Mouse (Mus musculus) urinary bladder, postnatal 25 days (tissue): ENCODE measurements around the gene Gle1.

ENCODE experiments used
- DNase-seq: peaks from one replicate; pipeline ENCODE4 v3.0.0; 2022; ENCODE audit warnings: low spot score

Gene Gle1

DNA sequence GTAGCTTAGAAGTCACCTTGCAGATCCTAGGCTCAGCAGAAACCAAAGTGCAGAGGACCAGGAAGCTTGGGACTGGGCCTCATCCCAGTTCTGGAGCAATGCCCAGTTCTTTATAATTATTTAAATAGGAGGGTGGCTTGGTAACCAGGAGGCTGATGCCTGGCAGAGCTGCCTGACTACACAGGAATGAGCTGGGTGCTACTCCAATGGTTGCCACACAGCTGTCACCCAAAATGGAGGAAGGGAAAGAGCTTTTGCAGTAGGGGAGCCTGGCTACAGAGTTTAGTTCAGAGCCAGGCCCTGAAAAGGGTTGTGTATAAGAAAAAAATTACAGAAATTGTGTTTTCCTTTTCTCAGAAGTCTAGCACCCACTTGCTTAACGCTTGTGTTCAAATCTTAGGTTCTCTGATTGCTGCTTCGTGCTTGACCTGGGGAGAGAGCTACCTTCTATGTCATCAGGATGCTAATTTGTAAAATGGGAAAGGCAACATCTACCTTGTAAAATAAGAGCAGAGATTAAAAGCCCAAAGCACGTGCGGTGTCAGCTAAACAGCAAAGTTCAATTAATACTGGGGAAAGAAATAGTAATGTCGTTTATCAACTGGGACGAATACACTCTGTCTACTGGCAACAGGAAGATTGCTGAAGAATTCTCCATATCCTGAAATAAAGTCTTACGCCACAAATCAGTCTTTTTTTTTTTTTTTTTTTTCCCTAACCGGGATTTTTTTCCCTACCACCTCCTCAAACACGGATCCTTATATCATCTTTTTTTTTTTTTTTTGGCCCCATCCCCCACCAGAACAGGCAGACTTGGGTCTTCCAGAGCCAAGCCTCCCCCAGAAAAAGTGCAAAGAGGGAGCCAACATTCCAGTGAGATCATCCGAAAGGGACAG, 29.4 kb downstream of the Gle1 start:
- peak; percentile 8 for DNase-seq

DNA sequence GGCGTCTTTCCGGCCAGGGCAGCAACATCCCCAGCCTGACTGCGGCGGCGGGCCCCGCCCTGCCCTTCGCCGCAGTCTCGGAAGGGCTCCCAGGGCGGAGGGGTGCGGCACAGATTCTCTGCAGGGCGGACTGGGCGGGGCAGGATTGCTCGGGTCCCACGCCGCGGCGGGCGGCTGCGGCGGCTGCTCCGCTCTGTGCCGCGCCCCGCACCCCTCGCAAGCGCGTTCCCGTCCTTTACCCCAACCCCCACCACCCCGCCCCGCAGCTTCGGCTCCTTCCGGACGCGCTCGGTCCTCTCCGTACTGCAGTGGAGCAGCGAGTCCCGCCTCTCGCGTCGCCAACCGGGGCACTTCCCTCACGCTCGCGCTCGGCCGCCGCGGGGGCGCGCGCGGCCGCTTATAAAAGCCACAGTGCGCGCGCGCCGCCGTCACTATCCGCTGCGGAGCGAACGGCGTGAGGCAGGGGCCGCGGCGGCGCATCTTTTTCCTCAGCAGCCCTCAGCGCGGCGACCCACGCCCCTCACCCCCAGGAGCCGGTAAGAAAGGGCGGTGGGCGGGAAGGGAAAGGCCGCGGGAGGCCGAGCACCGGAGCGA, 30.1 kb downstream of the Gle1 start, which contains the start of gene Sptan1:
Gene Sptan1, plus strand, starts transcription at position 311 of the 594 bp plus-strand sequence.
- peak; percentile 96 for DNase-seq

DNA sequence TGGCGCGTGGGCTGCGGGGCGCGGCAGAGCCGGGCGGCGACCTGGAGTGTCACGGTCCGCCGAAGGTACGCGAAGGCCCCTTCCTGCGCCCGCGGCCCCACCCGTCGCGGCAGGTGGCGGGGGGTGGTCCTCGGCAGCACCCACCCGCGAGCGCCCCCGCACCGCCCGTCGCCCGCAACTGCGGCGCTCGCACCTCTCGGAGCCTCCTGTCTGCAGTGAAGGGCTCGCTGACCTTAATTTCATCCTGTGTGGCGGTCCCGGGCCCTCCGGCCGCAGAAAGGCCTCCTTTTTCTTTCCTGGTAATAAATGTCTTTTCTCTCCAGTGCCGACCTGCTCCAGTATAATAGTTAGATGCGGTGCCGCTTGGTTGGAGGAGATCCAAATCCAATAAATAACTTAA, 30.7 kb downstream of the Gle1 start:
- DNase-seq = peak; percentile 22

DNA sequence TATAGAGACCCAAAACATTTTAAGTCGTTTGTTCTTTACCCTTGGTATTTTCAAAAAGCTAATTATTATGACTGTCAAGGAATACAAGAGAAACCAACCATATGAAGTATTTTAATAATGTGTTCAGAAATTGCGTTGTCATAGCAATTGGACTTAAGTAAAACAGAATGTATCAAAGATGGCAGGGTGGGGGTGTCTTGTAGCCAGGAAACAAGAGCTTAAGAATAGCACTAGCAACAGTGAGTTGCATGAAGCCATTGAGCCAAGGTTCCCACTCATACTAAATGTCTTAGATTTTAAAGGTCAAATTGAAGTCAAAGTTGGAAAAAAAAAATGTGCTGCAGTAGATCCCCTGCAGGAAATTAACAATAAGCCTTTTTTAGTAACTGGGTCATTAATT, 31.6 kb downstream of the Gle1 start:
- DNase-seq = no peak

DNA sequence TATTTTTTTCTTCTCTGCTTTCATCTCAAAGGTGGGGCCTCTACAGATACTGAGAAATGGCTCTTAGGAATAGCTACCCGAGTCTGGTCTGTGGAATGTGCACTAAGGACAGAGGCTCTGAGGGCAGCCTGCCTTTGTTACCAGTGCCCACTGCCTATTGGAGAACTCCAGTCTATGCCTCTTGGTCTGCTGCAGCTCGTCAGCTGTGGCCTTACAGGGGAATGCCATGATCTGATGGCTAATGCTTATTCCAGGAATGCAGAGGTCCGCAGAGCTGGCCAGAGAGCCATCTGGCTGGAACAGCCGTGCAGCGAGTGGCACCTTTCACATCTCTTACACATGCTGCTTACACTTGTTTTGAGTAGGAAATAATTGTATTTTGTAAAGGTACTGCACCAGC, 32.5 kb downstream of the Gle1 start:
- no peak for DNase-seq

DNA sequence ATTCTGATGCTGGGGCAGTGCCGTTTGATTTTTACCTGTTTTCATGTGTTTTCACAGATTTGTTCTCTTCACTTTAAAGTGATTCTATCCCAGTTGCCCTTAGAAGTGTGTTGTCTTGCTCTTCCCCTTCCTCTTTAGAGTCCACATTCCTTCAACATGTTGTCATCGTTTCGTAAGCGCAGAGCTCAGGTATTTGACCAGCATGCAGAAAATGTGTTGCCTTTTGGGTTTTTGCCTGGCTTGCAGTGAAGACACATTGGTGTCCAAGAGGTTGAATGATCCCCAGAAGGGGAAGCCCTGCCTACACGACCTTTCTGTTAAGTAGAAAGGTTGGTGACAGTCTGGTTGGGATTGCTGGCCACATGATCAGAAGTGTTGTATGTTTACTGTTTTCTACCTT, 33.4 kb downstream of the Gle1 start:
- DNase-seq = no peak

DNA sequence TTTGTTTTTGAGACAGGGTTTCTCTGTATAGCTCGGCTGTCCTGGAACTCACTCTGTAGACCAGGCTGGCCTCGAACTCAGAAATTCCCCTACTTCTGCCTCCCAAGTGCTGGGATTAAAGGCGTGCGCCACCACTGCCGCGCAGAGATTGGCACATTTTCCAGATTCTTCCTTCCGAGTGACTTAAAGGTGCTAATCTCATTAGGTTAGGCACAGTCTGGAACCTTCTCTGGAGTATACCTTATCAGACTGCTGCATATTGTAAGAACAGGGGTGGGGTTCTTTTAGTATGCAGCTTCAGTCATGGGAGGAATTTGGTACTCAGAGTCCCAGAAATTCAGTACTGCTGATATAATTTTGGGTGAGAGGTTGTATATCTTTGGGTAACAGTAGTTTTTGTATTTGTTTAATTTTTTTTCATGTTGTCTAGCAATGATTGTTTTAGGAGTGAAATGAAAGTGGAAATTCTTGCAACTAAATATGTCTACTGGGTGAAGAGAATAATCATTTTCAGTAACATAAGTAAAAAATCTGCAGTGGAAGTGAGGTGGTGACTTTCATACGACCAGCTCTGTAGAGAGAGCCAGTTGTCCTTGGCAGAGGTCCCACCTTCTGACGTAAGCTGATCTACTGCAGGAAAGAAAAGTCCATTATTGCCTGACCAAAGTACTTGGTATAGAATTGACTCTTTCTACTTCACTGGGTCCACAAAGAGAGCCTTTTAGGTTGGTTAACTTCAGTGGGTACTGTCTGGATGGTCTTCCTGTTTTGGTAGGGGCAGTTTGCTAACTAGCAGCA, 36.8 kb downstream of the Gle1 start:
- DNase-seq = peak; percentile 27

DNA sequence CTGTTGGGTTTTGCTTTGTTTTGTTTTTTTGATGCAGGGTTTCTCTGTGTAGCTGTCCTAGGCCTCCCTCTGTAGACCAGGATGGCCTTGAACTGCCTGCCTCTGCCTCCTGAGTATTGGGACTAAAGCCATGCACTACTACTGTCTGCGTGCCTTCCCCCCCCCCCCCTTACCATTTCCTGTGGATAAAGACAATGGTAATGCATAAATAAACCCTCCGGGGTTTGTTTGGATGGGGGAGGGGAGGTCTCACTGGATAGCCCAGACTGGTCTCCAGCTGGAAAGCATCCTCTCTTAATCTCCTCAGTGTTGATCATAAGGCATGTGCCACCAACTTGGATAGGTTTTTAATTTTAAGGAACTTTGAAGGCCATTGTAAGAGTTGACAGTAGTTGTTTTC, 38.3 kb downstream of the Gle1 start:
- DNase-seq = no peak

DNA sequence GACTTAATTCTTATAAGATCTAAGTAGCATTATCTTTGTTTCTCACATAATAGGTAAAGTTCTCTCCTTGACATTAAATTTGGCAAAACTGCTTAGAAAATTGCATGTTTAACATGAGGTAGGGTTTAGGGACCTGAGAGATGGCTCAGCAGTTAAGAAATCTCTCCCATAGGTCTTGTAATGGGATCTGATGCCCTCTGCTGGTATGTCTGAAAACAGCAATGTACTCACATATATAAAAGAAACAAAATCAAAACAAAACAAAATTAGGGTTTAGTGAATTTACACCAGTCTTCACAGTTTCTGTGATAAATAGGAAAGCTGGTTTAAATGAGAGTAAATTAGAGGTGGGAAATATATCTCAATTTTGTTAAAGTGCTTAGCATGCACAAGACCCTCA, 42.1 kb downstream of the Gle1 start:
- DNase-seq = peak; percentile 26

DNA sequence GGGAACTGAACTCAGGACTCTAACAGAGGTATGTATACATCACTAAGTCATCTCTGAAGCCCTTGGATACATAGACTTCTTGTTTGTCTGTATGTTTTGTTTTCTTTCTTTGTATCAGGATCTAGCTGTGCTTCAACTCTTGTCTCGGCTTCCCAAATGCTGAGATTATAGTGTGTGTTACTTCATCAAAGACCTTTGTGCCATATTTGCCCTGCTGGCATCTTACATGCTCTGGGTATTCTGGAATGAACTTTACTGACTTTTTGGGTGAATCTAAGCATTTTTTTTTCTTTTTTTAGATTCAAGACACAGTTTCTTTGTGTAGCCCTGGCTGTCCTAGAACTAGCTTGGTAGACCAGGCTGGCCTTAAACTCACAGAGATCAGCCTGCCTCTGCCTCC, 45.4 kb downstream of the Gle1 start:
- no peak for DNase-seq

DNA sequence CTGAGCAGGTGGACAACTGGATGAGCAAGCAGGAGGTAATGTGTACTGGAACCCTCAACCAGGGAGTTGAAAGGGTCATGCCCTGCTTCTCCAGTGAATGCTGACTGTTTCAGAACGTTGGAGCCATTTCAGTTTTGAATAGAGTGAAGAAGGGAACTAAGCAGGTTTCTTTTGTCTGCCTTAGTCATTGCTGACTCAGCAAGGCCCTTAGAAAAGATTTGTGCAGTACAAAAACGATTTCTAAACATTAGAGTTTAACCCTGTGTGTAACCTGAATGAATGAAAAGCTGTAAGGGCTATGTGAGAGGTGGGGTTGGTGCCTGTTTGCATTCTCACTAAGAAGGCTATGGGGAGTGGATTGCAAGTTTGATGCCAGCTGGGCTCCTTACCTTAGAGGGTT, 56.7 kb downstream of the Gle1 start:
- no peak for DNase-seq

DNA sequence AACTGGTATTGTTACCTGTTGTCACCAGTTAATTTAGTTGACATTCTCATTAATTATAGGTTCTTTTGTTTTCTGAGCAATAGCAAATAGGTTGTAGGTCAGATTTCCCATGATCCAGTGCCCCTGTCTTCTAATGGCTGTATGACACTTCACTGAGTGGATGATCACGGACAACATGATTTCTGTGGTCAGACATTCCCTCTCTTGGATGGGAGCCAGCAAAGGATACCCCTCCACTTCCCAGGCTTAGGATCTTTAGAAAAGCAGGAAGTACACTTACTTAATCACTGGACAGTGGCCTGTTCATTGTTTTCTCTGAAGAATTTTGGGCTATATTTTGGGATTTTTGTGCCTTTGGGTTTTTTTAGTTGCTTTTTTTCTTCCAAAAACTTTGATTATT, 73.9 kb downstream of the Gle1 start:
- DNase-seq = no peak
